Mouse (Mus musculus) ES-E14 (cell line): ENCODE results near the gene Gtf2ird2.

Source experiments
- CHD2 ChIP-seq: IDR thresholded peaks from 2 replicates; pipeline ENCODE4 v1.6.1; 2014; ENCODE audit warnings: mild to moderate bottlenecking, low read depth, low read length, inconsistent platforms
- HCFC1 ChIP-seq: IDR thresholded peaks from 2 replicates; pipeline ENCODE4 v1.6.1; 2012; ENCODE audit warnings: low read length, inconsistent platforms, borderline replicate concordance; ENCODE audit not compliant: insufficient read depth
- MAFK ChIP-seq: IDR thresholded peaks from 2 replicates; pipeline ENCODE4 v1.6.1; 2014; ENCODE audit warnings: mild to moderate bottlenecking, low read depth, low read length, inconsistent platforms; ENCODE audit not compliant: insufficient read depth
- ZC3H11A ChIP-seq: IDR thresholded peaks from 2 replicates; pipeline ENCODE4 v1.6.1; 2012; ENCODE audit warnings: low read depth, mild to moderate bottlenecking, inconsistent platforms, low read length, borderline replicate concordance
- ZNF384 ChIP-seq: IDR thresholded peaks from 2 replicates; pipeline ENCODE4 v1.6.1; 2012; ENCODE audit warnings: low read depth, low read length, inconsistent platforms

- no peak for TF ChIP-seq ZC3H11A
- no peak for TF ChIP-seq CHD2
- no peak for TF ChIP-seq ZNF384
- TF ChIP-seq HCFC1, result no peak
- TF ChIP-seq MAFK, result no peak
Measured at GRCm38 (mm10) chr5:134237936-134238760, 54.3 kb downstream of the Gtf2ird2 start.
